Comparison of ENCODE assay signal across 10 mouse cellular contexts in genomic region chr3:69205266-69206054, GRCm38 (mm10). TPM values are rescaled to one million over a fixed set of nuclear protein-coding genes. Genes with fewer than 3 reads are reported as not detected.
DNase-seq lines count a peak whose midpoint lies in the region; ATAC-seq and TF ChIP-seq lines count a peak whose summit lies in the region.
"Had no signal": no experiment of that assay in that cellular context is flagged by ENCODE, and none has a peak within 500 bp of the region (broad histone marks: within the 10 kb centered on the region; RNA-seq: fewer than 3 reads in every experiment).

No protein-coding gene starts in this region.

- no peak for TF ChIP-seq RAD21 in MEL (IDR thresholded peaks at IDR 0.05; ENCODE audit: low read depth, low read length)

- peak overlapping the region; percentile 19 to 28 for H3K4me3 ChIP-seq in MEL (ENCODE audit: control insufficient read depth in 1 of 2, insufficient read depth in 1 of 2, low read depth in 2 of 2, low read length in 2 of 2)
- H3K4me3 ChIP-seq in bone marrow, adult 2 months (replicated peaks; ENCODE audit: control insufficient read depth, low read depth, low read length) = no peak overlapping the region
- no peak overlapping the region for H3K4me3 ChIP-seq in forebrain, embryonic 13.5 days
- H3K4me3 ChIP-seq: embryonic facial prominence, embryonic 12.5 days; neural tube, embryonic 12.5 days had no signal

- no peak for TF ChIP-seq CTCF in MEL (IDR thresholded peaks at IDR 0.05 in 2 of 3, conservative IDR thresholded peaks at IDR 0.05 in 1 of 3; ENCODE audit: control insufficient read depth in 1 of 3, insufficient read depth in 1 of 3, low read depth in 2 of 3, low read length in 3 of 3, poor library complexity in 1 of 3, severe bottlenecking in 1 of 3)
- no peak for TF ChIP-seq CTCF in bone marrow, adult 2 months (IDR thresholded peaks at IDR 0.05; ENCODE audit: control insufficient read depth, insufficient read depth, low read length)

- H3K27ac ChIP-seq in MEL (ENCODE audit: control insufficient read depth, low read depth, low read length) = peak overlapping the region; percentile 15; the same call in 1 of the 2 replicates
- H3K27ac ChIP-seq in bone marrow, adult 2 months (ENCODE audit: control insufficient read depth, insufficient read depth, low read depth, low read length, poor library complexity) = 0 out of 2 replicates have a peak overlapping the region, but pooled peaks have one; percentile 32
- no peak overlapping the region for H3K27ac ChIP-seq in forebrain, embryonic 13.5 days
- H3K27ac ChIP-seq: embryonic facial prominence, embryonic 12.5 days; neural tube, embryonic 12.5 days had no signal

- H3K9ac ChIP-seq in MEL (ENCODE audit: control insufficient read depth, low read depth, low read length, poor library complexity, severe bottlenecking) = no peak overlapping the region
- H3K9ac ChIP-seq in forebrain, embryonic 13.5 days = no peak overlapping the region
- H3K9ac ChIP-seq: embryonic facial prominence, embryonic 12.5 days; neural tube, embryonic 12.5 days had no signal

- TF ChIP-seq POLR2A in MEL (IDR thresholded peaks at IDR 0.05; ENCODE audit: control insufficient read depth in 1 of 2, insufficient read depth in 1 of 2, low read depth in 1 of 2, low read length in 2 of 2, poor library complexity in 1 of 2) = no peak
- TF ChIP-seq POLR2A in bone marrow, adult 2 months (IDR thresholded peaks at IDR 0.05; ENCODE audit: borderline replicate concordance, control insufficient read depth, low read depth, low read length) = no peak

- H3K36me3 ChIP-seq in MEL (ENCODE audit: control insufficient read depth in 1 of 2, insufficient read depth in 2 of 2, low read length in 2 of 2) = peaks cover 0 to 3% of the 10 kb centered on the region in 2 experiments; a peak in 1 of 4 replicates
- H3K36me3 ChIP-seq in forebrain, embryonic 13.5 days (ENCODE audit: poor library complexity, severe bottlenecking) = no peaks in the 10 kb centered on the region
- H3K36me3 ChIP-seq: embryonic facial prominence, embryonic 12.5 days; neural tube, embryonic 12.5 days had no signal

- DNase-seq in MEL (ENCODE audit: low read depth, low spot score) = peak; percentile 48
- DNase-seq in cerebellum, postnatal 10 days = no peak
- DNase-seq in neural tube, embryonic 10.5 days (ENCODE audit: extremely low spot score, low spot score) = no peak
- DNase-seq in cerebellum, postnatal 4 days (ENCODE audit: low spot score in 2 of 2) = no peak

- WGBS in bone marrow, adult 2 months = 7% methylated on average over 7 of the region's 7 CpGs
- WGBS in forebrain, embryonic 13.5 days = 77% methylated on average over 7 of the region's 7 CpGs

- ATAC-seq in hematopoietic stem cell, adult 5-6 weeks (replicated peaks in 1 of 2; ENCODE audit: insufficient read depth in 1 of 2, low FRiP score in 2 of 2, low TSS enrichment in 1 of 2, low read depth in 1 of 2, poor library complexity in 2 of 2, severe bottlenecking in 2 of 2) = peak; percentile 59 to 61
- peak; percentile 51; the same call in 1 of the 2 replicates for ATAC-seq in megakaryocyte-erythroid progenitor cell, adult 5-6 weeks (replicated peaks; ENCODE audit: low FRiP score, low TSS enrichment, poor library complexity, severe bottlenecking)
- no peak for ATAC-seq in forebrain, embryonic 13.5 days

- H3K4me2 ChIP-seq in forebrain, embryonic 13.5 days = no peak overlapping the region
- H3K4me2 ChIP-seq: embryonic facial prominence, embryonic 12.5 days; neural tube, embryonic 12.5 days had no signal

- H3K79me2 ChIP-seq in MEL (ENCODE audit: control insufficient read depth, insufficient read depth, low read length, poor library complexity) = no peaks in the 10 kb centered on the region

- H3K27me3 ChIP-seq in MEL (ENCODE audit: control insufficient read depth in 1 of 2, insufficient read depth in 2 of 2, low read length in 2 of 2) = no peaks in the 10 kb centered on the region; a peak in 2 of 4 replicates
- H3K27me3 ChIP-seq in forebrain, embryonic 13.5 days = no peaks in the 10 kb centered on the region
- H3K27me3 ChIP-seq: embryonic facial prominence, embryonic 12.5 days; neural tube, embryonic 12.5 days had no signal

- no peak for TF ChIP-seq EP300 in MEL (IDR thresholded peaks at IDR 0.05; ENCODE audit: low read depth in 1 of 2, low read length in 2 of 2)

- no peaks in the 10 kb centered on the region for H3K9me3 ChIP-seq in MEL (replicated peaks; ENCODE audit: insufficient read depth, low read length)
- no peaks in the 10 kb centered on the region for H3K9me3 ChIP-seq in forebrain, embryonic 13.5 days (replicated peaks)
- H3K9me3 ChIP-seq: embryonic facial prominence, embryonic 12.5 days; neural tube, embryonic 12.5 days had no signal

- peaks cover 0 to 8% of the 10 kb centered on the region in 2 experiments; a peak in 2 of 4 replicates for H3K4me1 ChIP-seq in MEL (ENCODE audit: control insufficient read depth in 1 of 2, insufficient read depth in 2 of 2, low read length in 2 of 2)
- peaks cover 4% of the 10 kb centered on the region; the same call in 1 of the 2 replicates for H3K4me1 ChIP-seq in bone marrow, adult 2 months (ENCODE audit: control insufficient read depth, insufficient read depth, low read length)
- no peaks in the 10 kb centered on the region for H3K4me1 ChIP-seq in forebrain, embryonic 13.5 days
- H3K4me1 ChIP-seq: embryonic facial prominence, embryonic 12.5 days; neural tube, embryonic 12.5 days had no signal

TF ChIP-seq in MEL, 35 proteins besides CTCF, POLR2A, EP300 and RAD21:
- TF ChIP-seq ZMIZ1 (IDR thresholded peaks at IDR 0.05; ENCODE audit: low read depth, low read length) (no peak), SIN3A (IDR thresholded peaks at IDR 0.05; ENCODE audit: low read length) (0 out of 2 replicates have a peak, but pooled peaks have one; percentile 6), MEF2A (IDR thresholded peaks at IDR 0.05; ENCODE audit: extremely low read depth, insufficient replicate concordance, low read depth, low read length, poor library complexity, severe bottlenecking) (0 out of 2 replicates have a peak, but pooled peaks have one; percentile 75)

RNA-seq across cellular contexts. Expression of gene Arl14, which starts 16.8 kb away (rescaled TPM):
- total RNA-seq in MEL (2012; rRNA removed) = not detected in 2 replicates
- polyA plus RNA-seq in MEL (2012; ENCODE audit: insufficient read depth in 1 of 2, insufficient read length in 2 of 2, low read depth in 1 of 2, low replicate concordance in 2 of 2, missing spikeins in 1 of 2) = not detected
- polyA plus RNA-seq in bone marrow, adult 2 months (2011; ENCODE audit: insufficient read depth, insufficient read length, low replicate concordance, missing spikeins) = not detected in 2 replicates
- total RNA-seq in hematopoietic stem cell, adult 5-6 weeks (2017) = 1.0 TPM in 1 of 2 replicates, not detected in the other
- not detected in 2 replicates for total RNA-seq in megakaryocyte-erythroid progenitor cell, adult 5-6 weeks (2014; fragmentation: Nextera tagmentation)
- total RNA-seq in megakaryocyte-erythroid progenitor cell, adult 5-6 weeks (2017) = not detected in 2 replicates
- not detected in 2 replicates for polyA plus RNA-seq in forebrain, embryonic 13.5 days (2015; fragmentation: Nextera tagmentation; extraction: Ambion mirVana)
- polyA plus RNA-seq: embryonic facial prominence, embryonic 12.5 days; neural tube, embryonic 12.5 days had no signal

Comparison
In these comparisons a context has a peak if more than half of its experiments do, and no peak if none do; other contexts are left out.
1. H3K4me3 ChIP-seq: peak in MEL (2 of 2); none in bone marrow, adult 2 months (single experiment) and forebrain, embryonic 13.5 days (single experiment).